Mouse (Mus musculus) embryonic facial prominence, embryonic 13.5 days (tissue): Measurements from ENCODE around the gene Odf3. TPM values are rescaled to one million over a fixed set of nuclear protein-coding genes. Genes with fewer than 3 reads are reported as not detected.
A peak's percentile ranks its signal among the peaks of the same experiment; 100 is the strongest.

Source experiments
- ATAC-seq: fragments of 200-750 bp; cut with Nextera tagmentation; 2 replicates; pipeline ENCODE4 v1.8.0; 2017; ENCODE audit warnings: low read depth; ENCODE audit not compliant: insufficient number of reproducible peaks, insufficient read depth, low FRiP score, low TSS enrichment
- H3K27ac ChIP-seq: fragments of 300-500 bp; sonication (generic); 2 replicates; pipeline ENCODE4 v1.5.1; 2015; ENCODE audit warnings: moderate library complexity, mild to moderate bottlenecking, inconsistent platforms
- H3K27me3 ChIP-seq: fragments of 300-500 bp; sonication (generic); 2 replicates; pipeline ENCODE4 v1.6.1; 2015; ENCODE audit warnings: mild to moderate bottlenecking, inconsistent platforms
- H3K36me3 ChIP-seq: fragments of 300-500 bp; sonication (generic); 2 replicates; pipeline ENCODE4 v1.6.1; 2015; ENCODE audit warnings: mild to moderate bottlenecking, inconsistent platforms
- H3K4me1 ChIP-seq: fragments of 300-500 bp; sonication (generic); 2 replicates; pipeline ENCODE4 v1.6.1; 2015; ENCODE audit warnings: inconsistent platforms
- H3K4me2 ChIP-seq: fragments of 300-500 bp; sonication (generic); 2 replicates; pipeline ENCODE4 v1.6.1; 2015; ENCODE audit warnings: moderate library complexity, mild to moderate bottlenecking, inconsistent platforms
- H3K4me3 ChIP-seq: fragments of 300-500 bp; sonication (generic); 2 replicates; pipeline ENCODE4 v1.5.1; 2015; ENCODE audit warnings: mild to moderate bottlenecking, inconsistent platforms
- H3K9ac ChIP-seq: fragments of 300-500 bp; sonication (generic); 2 replicates; pipeline ENCODE4 v1.6.1; 2015; ENCODE audit warnings: mild to moderate bottlenecking, inconsistent platforms
- H3K9me3 ChIP-seq: fragments of 300-500 bp; sonication (generic); 2 replicates; pipeline ENCODE4 v1.6.1; 2016; ENCODE audit warnings: inconsistent platforms
- WGBS: fragments of 180-500 bp; shearing (Covaris S2); methylation state at CpG from one replicate; pipeline ENCODE4 v1.1.7; 2015; ENCODE audit warnings: mixed read lengths; 5-methylcytosine and 5-hydroxymethylcytosine counted together
- polyA plus RNA-seq: library from polyadenylated mRNA; unstranded; fragments of >200 nt; fragmentation: Nextera tagmentation; extraction: Ambion mirVana; gene quantifications from 2 replicates; pipeline ENCODE4 v1.2.1, GENCODE M21; 2015

Gene Odf3
- polyA plus RNA-seq = 0.25 TPM in 1 of 2 replicates, not detected in the other

- H3K4me3 ChIP-seq = no peak within 1 kb of the TSS
- WGBS = 65% methylated on average over 11 of the region's 11 CpGs
- H3K36me3 ChIP-seq = peaks cover 20% of the 10 kb centered on the region
- no peak for ATAC-seq
- H3K9me3 ChIP-seq = no peaks in the 10 kb centered on the region
- no peak within 1 kb of the TSS for H3K4me2 ChIP-seq
- peaks cover 3% of the 10 kb centered on the region; the same call in 1 of the 2 replicates for H3K4me1 ChIP-seq
- no peak within 1 kb of the TSS for H3K9ac ChIP-seq
- H3K27ac ChIP-seq = no peak within 1 kb of the TSS
- H3K27me3 ChIP-seq = peaks cover 15% of the 10 kb centered on the region
Observed at GRCm38 (mm10) chr7:140847755-140848580, at the start of gene Odf3. TSS of gene Odf3 (plus strand) at chr7:140847805.

- no peak overlapping the region for H3K4me2 ChIP-seq
- H3K27ac ChIP-seq = no peak overlapping the region
- no peaks in the 10 kb centered on the region for H3K9me3 ChIP-seq
- H3K4me3 ChIP-seq = no peak overlapping the region
- H3K36me3 ChIP-seq = no peaks in the 10 kb centered on the region
- ATAC-seq = peak; percentile 43; the same call in 1 of the 2 replicates
- no peaks in the 10 kb centered on the region for H3K27me3 ChIP-seq
- no peak overlapping the region for H3K9ac ChIP-seq
- 62% methylated on average over 2 of the region's 2 CpGs for WGBS
- no peaks in the 10 kb centered on the region for H3K4me1 ChIP-seq
Observed at GRCm38 (mm10) chr7:140798212-140798611, 49.4 kb upstream of the Odf3 start.

GRCm38 (mm10) chr7:140802629-140803028, 45.0 kb upstream of the Odf3 start:
- Histone ChIP-seq H3K36me3 (no peaks in the 10 kb centered on the region), H3K4me1 (no peaks in the 10 kb centered on the region), H3K9ac (no peak overlapping the region), H3K4me3 (no peak overlapping the region), H3K9me3 (no peaks in the 10 kb centered on the region), H3K27me3 (no peaks in the 10 kb centered on the region), H3K4me2 (no peak overlapping the region), H3K27ac (no peak overlapping the region)
- 71% methylated on average over 6 of the region's 6 CpGs for WGBS
- ATAC-seq = no peak

GRCm38 (mm10) chr7:140805704-140806103, 41.9 kb upstream of the Odf3 start:
- peaks cover 5% of the 10 kb centered on the region; the same call in 1 of the 2 replicates for H3K36me3 ChIP-seq
- no peaks in the 10 kb centered on the region for H3K4me1 ChIP-seq
- H3K27ac ChIP-seq = no peak overlapping the region
- no peaks in the 10 kb centered on the region for H3K27me3 ChIP-seq
- no peak for ATAC-seq
- no peak overlapping the region for H3K4me3 ChIP-seq
- H3K9me3 ChIP-seq = no peaks in the 10 kb centered on the region
- no peak overlapping the region for H3K9ac ChIP-seq
- H3K4me2 ChIP-seq = no peak overlapping the region
- 6% methylated on average over 1 of the region's 1 CpGs for WGBS

- WGBS = 87% methylated on average over 6 of the region's 6 CpGs
- ATAC-seq = no peak
- Histone ChIP-seq H3K27ac (no peak overlapping the region), H3K4me2 (no peak overlapping the region), H3K4me1 (no peaks in the 10 kb centered on the region), H3K27me3 (no peaks in the 10 kb centered on the region), H3K36me3 (peaks cover 19% of the 10 kb centered on the region), H3K9ac (no peak overlapping the region), H3K9me3 (no peaks in the 10 kb centered on the region), H3K4me3 (no peak overlapping the region)
Observed at GRCm38 (mm10) chr7:140810496-140810895, 37.1 kb upstream of the Odf3 start.

- WGBS = 91% methylated on average over 13 of the region's 13 CpGs
- Histone ChIP-seq H3K9me3 (no peaks in the 10 kb centered on the region), H3K27me3 (no peaks in the 10 kb centered on the region), H3K27ac (no peak overlapping the region), H3K4me1 (no peaks in the 10 kb centered on the region), H3K9ac (no peak overlapping the region), H3K4me3 (no peak overlapping the region), H3K4me2 (no peak overlapping the region), H3K36me3 (peaks cover 19% of the 10 kb centered on the region)
- no peak for ATAC-seq
Observed at GRCm38 (mm10) chr7:140811714-140812113, 35.9 kb upstream of the Odf3 start.

GRCm38 (mm10) chr7:140812850-140813249, 34.8 kb upstream of the Odf3 start:
- Histone ChIP-seq H3K27me3 (no peaks in the 10 kb centered on the region), H3K4me3 (no peak overlapping the region), H3K9ac (no peak overlapping the region), H3K4me1 (no peaks in the 10 kb centered on the region), H3K27ac (no peak overlapping the region), H3K36me3 (peaks cover 19% of the 10 kb centered on the region), H3K4me2 (no peak overlapping the region), H3K9me3 (no peaks in the 10 kb centered on the region)
- WGBS = 91% methylated on average over 12 of the region's 12 CpGs
- ATAC-seq = no peak

- ATAC-seq = no peak
- no peak overlapping the region for H3K4me2 ChIP-seq
- H3K4me1 ChIP-seq = peaks cover 4% of the 10 kb centered on the region
- H3K9ac ChIP-seq = no peak overlapping the region
- H3K4me3 ChIP-seq = no peak overlapping the region
- H3K27ac ChIP-seq = no peak overlapping the region
- no peaks in the 10 kb centered on the region for H3K36me3 ChIP-seq
- 78% methylated on average over 4 of the region's 4 CpGs for WGBS
- peaks cover 8% of the 10 kb centered on the region; the same call in 1 of the 2 replicates for H3K27me3 ChIP-seq
- H3K9me3 ChIP-seq = no peaks in the 10 kb centered on the region
Observed at GRCm38 (mm10) chr7:140820173-140820572, 27.4 kb upstream of the Odf3 start.

- ATAC-seq = no peak
- Histone ChIP-seq H3K36me3 (no peaks in the 10 kb centered on the region), H3K4me2 (peak overlapping the region; percentile 82), H3K27ac (no peak overlapping the region), H3K27me3 (peaks cover 8% of the 10 kb centered on the region; the same call in 1 of the 2 replicates), H3K9me3 (no peaks in the 10 kb centered on the region), H3K9ac (peak overlapping the region; percentile 69), H3K4me1 (peaks cover 4% of the 10 kb centered on the region), H3K4me3 (peak overlapping the region; percentile 55)
- 47% methylated on average over 5 of the region's 5 CpGs for WGBS
Observed at GRCm38 (mm10) chr7:140821305-140821652, 26.3 kb upstream of the Odf3 start.

- 0 out of 2 replicates have a peak, but pooled peaks have one; percentile 37 for ATAC-seq
- Histone ChIP-seq H3K4me1 (peaks cover 4% of the 10 kb centered on the region), H3K36me3 (no peaks in the 10 kb centered on the region), H3K27ac (no peak within 1 kb of the TSS), H3K9ac (peak within 1 kb of the TSS; percentile 69), H3K4me2 (peak within 1 kb of the TSS; percentile 82), H3K27me3 (peaks cover 13% of the 10 kb centered on the region; the same call in 1 of the 2 replicates), H3K9me3 (no peaks in the 10 kb centered on the region), H3K4me3 (peak within 1 kb of the TSS; percentile 55)
- WGBS = under 1% methylated on average over 21 of the region's 21 CpGs
Observed at GRCm38 (mm10) chr7:140821653-140822329, 25.8 kb upstream of the Odf3 start, which contains the start of gene Zfp941. TSS of gene Zfp941 (minus strand) at chr7:140822178.

GRCm38 (mm10) chr7:140822731-140823130, 24.9 kb upstream of the Odf3 start:
- Histone ChIP-seq H3K4me1 (peaks cover 4% of the 10 kb centered on the region), H3K36me3 (no peaks in the 10 kb centered on the region), H3K9ac (no peak overlapping the region), H3K4me2 (no peak overlapping the region), H3K27ac (no peak overlapping the region), H3K27me3 (peaks cover 19% of the 10 kb centered on the region; the same call in 1 of the 2 replicates), H3K4me3 (no peak overlapping the region), H3K9me3 (no peaks in the 10 kb centered on the region)
- 91% methylated on average over 4 of the region's 4 CpGs for WGBS
- ATAC-seq = no peak
